ENCODE assay signal across 9 mouse cellular contexts in genomic region chr3:148336091-148336511, GRCm38 (mm10).
A peak's percentile ranks its signal among the peaks of the same experiment; 100 is the strongest.
DNase-seq lines count a peak whose midpoint lies in the region; ATAC-seq and TF ChIP-seq lines count a peak whose summit lies in the region.
"Had no signal": no experiment of that assay in that cellular context is flagged by ENCODE, and none has a peak within 500 bp of the region (broad histone marks: within the 10 kb centered on the region; RNA-seq: fewer than 3 reads in every experiment).

No protein-coding gene starts in this region.

- no peaks in the 10 kb centered on the region for H3K9me3 ChIP-seq in heart, postnatal 0 days (replicated peaks; ENCODE audit: control insufficient read depth, low read length)
- no peaks in the 10 kb centered on the region for H3K9me3 ChIP-seq in liver, embryonic 12.5 days (replicated peaks)
- H3K9me3 ChIP-seq in forebrain, embryonic 16.5 days (ENCODE audit: control insufficient read depth, low read length), result no peaks in the 10 kb centered on the region

- peak overlapping the region; percentile 29 for H3K4me3 ChIP-seq in heart, postnatal 0 days (ENCODE audit: low read depth, low read length)
- no peak overlapping the region for H3K4me3 ChIP-seq in liver, embryonic 12.5 days
- H3K4me3 ChIP-seq in forebrain, embryonic 16.5 days (replicated peaks; ENCODE audit: low read length), result no peak overlapping the region

- DNase-seq in thymus, postnatal 14 days, result peak; percentile 3
- DNase-seq in thymus, postnatal 36 days, result no peak
- DNase-seq in heart, postnatal 0 days (ENCODE audit: low spot score), result peak; percentile 10
- peak; percentile 38 for DNase-seq in splenic B cell, adult 2 months (ENCODE audit: low read depth, low spot score)
- DNase-seq in layer of hippocampus, postnatal 14 days (ENCODE audit: low spot score in 2 of 2), result no peak
- DNase-seq in ovary, adult 18-20 months (ENCODE audit: low spot score), result no peak

- 14% methylated on average over 15 of the region's 15 CpGs for WGBS in heart, postnatal 0 days
- 9% methylated on average over 15 of the region's 15 CpGs for WGBS in liver, embryonic 12.5 days (ENCODE audit: insufficient replicate concordance)
- WGBS in forebrain, embryonic 16.5 days, result 77% methylated on average over 15 of the region's 15 CpGs

- ATAC-seq in heart, postnatal 0 days (ENCODE audit: insufficient read depth, low read depth), result no peak
- ATAC-seq in liver, embryonic 12.5 days, result 0 out of 2 replicates have a peak, but pooled peaks have one; percentile 32
- ATAC-seq in forebrain, embryonic 16.5 days, result no peak

- H3K27me3 ChIP-seq in heart, postnatal 0 days (ENCODE audit: control insufficient read depth, insufficient read depth, low read length), result no peaks in the 10 kb centered on the region
- H3K27me3 ChIP-seq in liver, embryonic 12.5 days (replicated peaks), result no peaks in the 10 kb centered on the region
- no peaks in the 10 kb centered on the region for H3K27me3 ChIP-seq in splenic B cell, adult 2 months (ENCODE audit: control insufficient read depth, insufficient read depth, low read length, poor library complexity, severe bottlenecking)
- H3K27me3 ChIP-seq in forebrain, embryonic 16.5 days (replicated peaks; ENCODE audit: control insufficient read depth, insufficient read depth, low read length), result no peaks in the 10 kb centered on the region

- no peak for TF ChIP-seq CTCF in heart, postnatal 0 days (IDR thresholded peaks at IDR 0.05; ENCODE audit: low read depth)

- no peak for TF ChIP-seq EP300 in heart, postnatal 0 days (IDR thresholded peaks at IDR 0.05; ENCODE audit: low read depth)

- H3K9ac ChIP-seq in heart, postnatal 0 days (replicated peaks; ENCODE audit: low read depth, low read length), result no peak overlapping the region
- no peak overlapping the region for H3K9ac ChIP-seq in liver, embryonic 12.5 days
- no peak overlapping the region for H3K9ac ChIP-seq in forebrain, embryonic 16.5 days (replicated peaks; ENCODE audit: low read depth, low read length)
- H3K9ac ChIP-seq: liver, embryonic 14.5 days had no signal

- H3K27ac ChIP-seq in heart, postnatal 0 days (ENCODE audit: low read depth), result no peak overlapping the region
- H3K27ac ChIP-seq in liver, embryonic 12.5 days, result no peak overlapping the region
- H3K27ac ChIP-seq in forebrain, embryonic 16.5 days (ENCODE audit: low read length), result no peak overlapping the region
- H3K27ac ChIP-seq: liver, embryonic 14.5 days had no signal

- peak overlapping the region; percentile 57 for H3K4me2 ChIP-seq in heart, postnatal 0 days (ENCODE audit: low read depth, low read length)
- H3K4me2 ChIP-seq in liver, embryonic 12.5 days, result peak overlapping the region; percentile 32
- no peak overlapping the region for H3K4me2 ChIP-seq in forebrain, embryonic 16.5 days (ENCODE audit: low read length)

- H3K4me1 ChIP-seq in heart, postnatal 0 days (ENCODE audit: control insufficient read depth, insufficient read depth), result no peaks in the 10 kb centered on the region
- H3K4me1 ChIP-seq in liver, embryonic 12.5 days, result no peaks in the 10 kb centered on the region
- H3K4me1 ChIP-seq in forebrain, embryonic 16.5 days (replicated peaks; ENCODE audit: control insufficient read depth, insufficient read depth, low read length), result no peaks in the 10 kb centered on the region

- H3K36me3 ChIP-seq in heart, postnatal 0 days (replicated peaks; ENCODE audit: control insufficient read depth, insufficient read depth, low read length), result no peaks in the 10 kb centered on the region
- no peaks in the 10 kb centered on the region for H3K36me3 ChIP-seq in liver, embryonic 12.5 days
- H3K36me3 ChIP-seq in splenic B cell, adult 2 months (ENCODE audit: control insufficient read depth, insufficient read depth, low read length, poor library complexity, severe bottlenecking), result no peaks in the 10 kb centered on the region
- H3K36me3 ChIP-seq in forebrain, embryonic 16.5 days (ENCODE audit: control insufficient read depth, insufficient read depth), result no peaks in the 10 kb centered on the region

Comparison
In these comparisons a context has a peak if more than half of its experiments do, and no peak if none do; other contexts are left out.
1. DNase-seq: peak in thymus, postnatal 14 days (single experiment), heart, postnatal 0 days (single experiment) and splenic B cell, adult 2 months (single experiment); none in thymus, postnatal 36 days (0 of 2), layer of hippocampus, postnatal 14 days (0 of 2) and ovary, adult 18-20 months (single experiment).